Mouse (Mus musculus) lung, adult 2 months (tissue): ENCODE results near the gene Olfr1368.

Experiments used
- CTCF ChIP-seq: fragments of 200-500 bp; IDR thresholded peaks from 2 replicates; pipeline ENCODE4 v1.5.1; 2011; ENCODE audit warnings: mild to moderate bottlenecking, low read length, control low read depth; ENCODE audit not compliant: insufficient read depth
- POLR2A ChIP-seq: fragments of 200-500 bp; IDR thresholded peaks from 2 replicates; pipeline ENCODE4 v1.6.1; 2011; ENCODE audit warnings: low read depth, mild to moderate bottlenecking, control low read depth, low read length, borderline replicate concordance; ENCODE audit errors: extremely low read depth

GRCm38 (mm10) chr13:21169657-21170430 is 24.2 kb upstream of the Olfr1368 start:
- TF ChIP-seq POLR2A (no peak), CTCF (no peak)
